Mouse (Mus musculus) G1E (cell line): ENCODE data around the gene Sox5. TPM values are rescaled to one million over a fixed set of nuclear protein-coding genes. Genes with fewer than 3 reads are reported as not detected.

ENCODE experiments used
- ATAC-seq: 2 replicates; pipeline ENCODE4 v1.8.0; 2016; ENCODE audit warnings: mild to moderate bottlenecking; ENCODE audit not compliant: insufficient number of reproducible peaks, poor library complexity, low FRiP score, severe bottlenecking; ENCODE audit errors: extremely low read depth
- DNase-seq: peaks from one replicate; pipeline ENCODE4 v3.0.0; 2012; ENCODE audit warnings: low spot score
- H3K27me3 ChIP-seq: 2 replicates; pipeline ENCODE4 v1.6.1; 2012; ENCODE audit warnings: mild to moderate bottlenecking, low read length, inconsistent platforms; ENCODE audit not compliant: insufficient read depth
- H3K36me3 ChIP-seq: replicated peaks from 2 replicates; pipeline ENCODE3; 2012; ENCODE audit warnings: mild to moderate bottlenecking, inconsistent platforms
- H3K4me1 ChIP-seq: 2 replicates; pipeline ENCODE4 v1.6.1; 2012; ENCODE audit warnings: low read depth, low read length, inconsistent platforms, mixed read lengths; ENCODE audit not compliant: insufficient read depth
- H3K4me3 ChIP-seq: 2 replicates; pipeline ENCODE4 v1.5.1; 2012; ENCODE audit warnings: low read depth, mild to moderate bottlenecking, inconsistent platforms, low read length, moderate library complexity, mixed read lengths
- H3K9me3 ChIP-seq: replicated peaks from 2 replicates; pipeline ENCODE4 v1.6.1; 2012; ENCODE audit warnings: inconsistent platforms
- CTCF ChIP-seq: IDR thresholded peaks from 2 replicates; pipeline ENCODE4 v1.5.1; 2012; ENCODE audit warnings: low read depth, low read length, inconsistent platforms, mixed read lengths
- GATA1 ChIP-seq: IDR thresholded peaks from 2 replicates; pipeline ENCODE4 v1.6.1; 2012; ENCODE audit warnings: borderline replicate concordance, low read length, inconsistent platforms, mixed read lengths
- GATA2 ChIP-seq: IDR thresholded peaks from 2 replicates; pipeline ENCODE4 v1.6.1; 2012; ENCODE audit warnings: low read depth, low read length, inconsistent platforms, borderline replicate concordance
- POLR2AphosphoS5 ChIP-seq: IDR thresholded peaks from 2 replicates; pipeline ENCODE4 v1.6.1; 2012; ENCODE audit warnings: low read depth, low read length, inconsistent platforms; ENCODE audit not compliant: insufficient replicate concordance
- TAL1 ChIP-seq: conservative IDR thresholded peaks from 2 replicates; pipeline ENCODE4 v1.6.1; 2012; ENCODE audit warnings: low read depth, low read length, inconsistent platforms, mixed read lengths
- polyA plus RNA-seq: library from polyadenylated mRNA; stranded (reverse); fragments of >175 nt; gene quantifications from 2 replicates; pipeline ENCODE4 v1.2.3, GENCODE M21; 2012
- total RNA-seq, 2 experiments: library from RNA; stranded (forward) in 1 of 2; stranded (reverse) in 1 of 2; fragments of 200-1000 nt in 1 of 2; fragments of >200 nt in 1 of 2; fragmentation: Nextera tagmentation in 1 of 2; gene quantifications; 2 replicates each; pipeline ENCODE4 v1.2.3; 2014 to 2017

Gene Sox5
- total and polyA plus RNA-seq, 3 experiments, result 0.27 to 16.2 TPM; not detected in 1

GRCm38 (mm10) chr6:143859535-143859934, 922.2 kb downstream of the Sox5 start:
- DNase-seq (no peak), ATAC-seq (no peak)
- no peak for TF ChIP-seq GATA2
- no peak for TF ChIP-seq GATA1
- TF ChIP-seq POLR2AphosphoS5, result no peak
- TF ChIP-seq CTCF, result no peak
- no peak for TF ChIP-seq TAL1
- Histone ChIP-seq H3K27me3 (no peaks in the 10 kb centered on the region), H3K36me3 (no peaks in the 10 kb centered on the region), H3K4me3 (no peak overlapping the region; the same call in 1 of the 2 replicates), H3K9me3 (peaks cover 64% of the 10 kb centered on the region), H3K4me1 (no peaks in the 10 kb centered on the region)

GRCm38 (mm10) chr6:143858551-143858950, 923.2 kb downstream of the Sox5 start:
- H3K4me1 ChIP-seq, result no peaks in the 10 kb centered on the region
- no peaks in the 10 kb centered on the region for H3K36me3 ChIP-seq
- ATAC-seq, result no peak
- peaks cover 63% of the 10 kb centered on the region for H3K9me3 ChIP-seq
- H3K4me3 ChIP-seq, result no peak overlapping the region
- no peaks in the 10 kb centered on the region for H3K27me3 ChIP-seq
- TF ChIP-seq GATA2, result no peak
- no peak for TF ChIP-seq GATA1
- TF ChIP-seq TAL1, result no peak
- no peak for TF ChIP-seq POLR2AphosphoS5
- no peak for TF ChIP-seq CTCF
- DNase-seq, result no peak

- H3K27me3 ChIP-seq, result no peaks in the 10 kb centered on the region
- H3K4me1 ChIP-seq, result no peaks in the 10 kb centered on the region
- no peaks in the 10 kb centered on the region for H3K36me3 ChIP-seq
- peaks cover 58% of the 10 kb centered on the region for H3K9me3 ChIP-seq
- H3K4me3 ChIP-seq, result no peak overlapping the region
- DNase-seq (no peak), ATAC-seq (no peak)
- TF ChIP-seq GATA2 (no peak), TAL1 (no peak), CTCF (no peak), GATA1 (no peak), POLR2AphosphoS5 (no peak)
Measured at GRCm38 (mm10) chr6:143857376-143857775, 924.4 kb downstream of the Sox5 start.

GRCm38 (mm10) chr6:143855421-143855820, 926.4 kb downstream of the Sox5 start:
- ATAC-seq (no peak), DNase-seq (no peak)
- peaks cover 55% of the 10 kb centered on the region for H3K9me3 ChIP-seq
- no peaks in the 10 kb centered on the region for H3K4me1 ChIP-seq
- H3K4me3 ChIP-seq, result no peak overlapping the region
- no peak for TF ChIP-seq TAL1
- TF ChIP-seq GATA2, result no peak
- no peak for TF ChIP-seq GATA1
- no peak for TF ChIP-seq POLR2AphosphoS5
- TF ChIP-seq CTCF, result no peak
- H3K36me3 ChIP-seq, result no peaks in the 10 kb centered on the region
- no peaks in the 10 kb centered on the region for H3K27me3 ChIP-seq

GRCm38 (mm10) chr6:143854031-143854430, 927.7 kb downstream of the Sox5 start:
- ATAC-seq (no peak), DNase-seq (no peak)
- Histone ChIP-seq H3K4me3 (no peak overlapping the region), H3K36me3 (no peaks in the 10 kb centered on the region), H3K27me3 (no peaks in the 10 kb centered on the region), H3K4me1 (no peaks in the 10 kb centered on the region), H3K9me3 (peaks cover 50% of the 10 kb centered on the region)
- TF ChIP-seq GATA1, result no peak
- TF ChIP-seq GATA2, result no peak

- TF ChIP-seq TAL1 (no peak), GATA1 (no peak), GATA2 (no peak), POLR2AphosphoS5 (no peak), CTCF (no peak)
- H3K4me3 ChIP-seq, result no peak overlapping the region
- peaks cover 50% of the 10 kb centered on the region for H3K9me3 ChIP-seq
- no peaks in the 10 kb centered on the region for H3K27me3 ChIP-seq
- ATAC-seq (no peak), DNase-seq (no peak)
- no peaks in the 10 kb centered on the region for H3K36me3 ChIP-seq
- H3K4me1 ChIP-seq, result no peaks in the 10 kb centered on the region
Measured at GRCm38 (mm10) chr6:143845761-143846160, 936.0 kb downstream of the Sox5 start.

- H3K9me3 ChIP-seq, result peaks cover 50% of the 10 kb centered on the region
- ATAC-seq (no peak), DNase-seq (no peak)
- no peaks in the 10 kb centered on the region for H3K36me3 ChIP-seq
- no peak overlapping the region for H3K4me3 ChIP-seq
- TF ChIP-seq POLR2AphosphoS5 (no peak), TAL1 (no peak), GATA1 (no peak), GATA2 (no peak), CTCF (no peak)
- H3K4me1 ChIP-seq, result no peaks in the 10 kb centered on the region
- H3K27me3 ChIP-seq, result no peaks in the 10 kb centered on the region
Measured at GRCm38 (mm10) chr6:143844701-143844970, 937.1 kb downstream of the Sox5 start.
